Mouse (Mus musculus) megakaryocyte, embryonic 14.5 days (primary cell): Measurements from ENCODE around the gene Rtn1.

ENCODE experiments used
- FLI1 ChIP-seq: IDR thresholded peaks from 2 replicates; pipeline ENCODE4 v1.6.1; 2012; ENCODE audit warnings: low read length, inconsistent platforms, mixed read lengths
- GATA1 ChIP-seq: IDR thresholded peaks from 3 replicates; pipeline ENCODE4 v1.6.1; 2012; ENCODE audit warnings: mixed read lengths, low read length, inconsistent platforms, borderline replicate concordance

- TF ChIP-seq GATA1 (no peak), FLI1 (no peak)
Observed at GRCm38 (mm10) chr12:72364543-72364942, 44.3 kb downstream of the Rtn1 start.
